Mouse (Mus musculus) heart, adult 18-20 months (tissue): ENCODE measurements around the gene Muc16. TPM values are rescaled to one million over a fixed set of nuclear protein-coding genes. Genes with fewer than 3 reads are reported as not detected.

Experiments used
- DNase-seq, 2 experiments: peaks; one replicate each; pipeline ENCODE4 v3.0.0; 2021 to 2022; ENCODE audit warnings: mixed read lengths in 1 of 2
- long read RNA-seq, 2 experiments: library from polyadenylated mRNA; stranded (forward); transcript quantifications; one replicate each; pipeline ENCODE4 v2.0.0; 2021
- microRNA-seq, 2 experiments: library from miRNA; unstranded; fragments of <30 nt; microRNA quantifications; one replicate each; pipeline ENCODE4 v1.2.0; 2022
- total RNA-seq, 2 experiments: library from RNA; stranded (reverse); gene quantifications; 2 replicates each; pipeline ENCODE4 v1.2.3; 2021

Gene Muc16
- 10 to 100 TPM in 1 of 2 experiments, 1 to 10 TPM in 1; 5.2 to 10.9 TPM for total RNA-seq
- long read RNA-seq, experiment 1, partial matches to known transcripts = 1 of 1 reads
- long read RNA-seq, experiment 1, other reads (novel, unspliced or antisense) = 0 of 1 reads
- long read RNA-seq, experiment 2 = 0 reads

DNA sequence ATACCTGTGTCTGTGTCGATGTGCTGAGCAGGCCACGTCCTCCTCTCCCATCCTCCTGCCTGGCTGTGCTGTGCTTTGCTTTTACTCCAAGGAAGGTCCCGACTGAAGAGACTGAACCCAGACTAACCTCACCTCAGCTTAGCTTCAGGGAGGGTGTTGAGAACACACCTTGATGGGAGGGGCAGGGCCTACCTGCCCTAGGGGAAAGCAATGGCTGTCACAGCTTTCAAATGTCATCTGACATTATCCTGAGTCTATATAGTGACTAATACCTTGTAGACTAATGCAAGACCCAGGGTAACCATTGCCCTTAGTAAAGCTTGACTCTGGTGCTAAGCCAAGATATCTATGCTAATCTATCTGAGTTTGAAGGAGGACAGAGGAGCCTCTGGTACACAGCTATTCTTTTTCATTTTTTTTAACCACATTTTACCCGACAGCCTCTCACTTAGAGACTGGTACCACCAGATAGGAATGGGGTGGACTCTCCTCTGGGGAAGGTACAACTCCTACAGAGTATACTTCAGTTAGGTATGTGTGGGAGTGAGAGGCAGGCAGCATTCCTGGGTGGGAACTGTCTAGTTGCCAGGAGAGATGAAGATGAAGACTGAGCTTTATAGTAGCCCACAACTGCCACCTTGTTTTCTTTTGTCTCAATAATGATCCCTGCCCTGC is at the start of gene Muc16:
Gene Muc16, minus strand, starts transcription at position 51 of the 675 bp plus-strand sequence.
- DNase-seq = peak in 1 of 2 experiments; percentile 2

- no peak for DNase-seq
These were observed 48.4 kb upstream of the Muc16 start for GRCm38 (mm10) chr9:18722712-18723099.

GRCm38 (mm10) chr9:18721931-18722711 is 47.8 kb upstream of the Muc16 start:
- DNase-seq = no peak

DNA sequence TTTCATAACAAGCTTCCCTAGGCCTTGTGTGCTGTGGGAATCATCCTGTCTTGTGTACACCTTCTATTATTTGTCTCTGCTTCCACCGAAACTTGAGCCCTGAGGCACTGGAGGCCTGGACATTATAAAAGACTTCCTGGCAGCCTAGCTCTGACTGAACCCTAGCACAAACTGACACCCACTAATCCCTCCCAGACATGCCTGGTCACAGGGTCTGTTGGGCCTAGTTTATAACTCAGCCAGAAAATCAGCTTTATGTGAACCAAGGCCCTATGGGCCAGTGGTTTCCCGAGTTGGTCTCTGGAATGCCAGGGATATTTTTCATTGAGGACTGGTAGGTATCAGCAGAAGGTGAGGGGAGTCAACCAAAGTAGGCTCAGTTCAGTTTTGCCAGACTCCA is 46.7 kb upstream of the Muc16 start:
- no peak for DNase-seq

GRCm38 (mm10) chr9:18705628-18706027 is 31.3 kb upstream of the Muc16 start:
- DNase-seq = no peak

DNA sequence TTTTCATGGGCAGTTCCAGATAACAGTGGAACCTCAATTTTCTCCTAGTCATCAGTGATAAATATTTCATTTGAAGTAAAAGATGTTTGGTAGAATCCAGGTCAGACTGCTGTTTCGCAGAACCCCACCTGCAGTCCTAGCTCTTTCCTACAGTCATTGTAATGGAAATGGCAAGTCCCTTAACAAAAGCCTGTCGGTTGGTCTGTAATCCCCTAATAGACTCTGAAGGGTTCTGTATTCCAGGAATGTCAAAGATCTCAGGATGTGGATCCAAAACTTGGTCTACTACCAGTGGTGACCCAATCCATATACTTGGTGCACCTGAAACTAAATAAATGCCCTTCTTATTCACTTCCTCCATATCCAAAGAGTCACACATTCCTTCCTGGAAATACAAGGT is 76.0 kb downstream of the Muc16 start:
- DNase-seq = no peak

DNA sequence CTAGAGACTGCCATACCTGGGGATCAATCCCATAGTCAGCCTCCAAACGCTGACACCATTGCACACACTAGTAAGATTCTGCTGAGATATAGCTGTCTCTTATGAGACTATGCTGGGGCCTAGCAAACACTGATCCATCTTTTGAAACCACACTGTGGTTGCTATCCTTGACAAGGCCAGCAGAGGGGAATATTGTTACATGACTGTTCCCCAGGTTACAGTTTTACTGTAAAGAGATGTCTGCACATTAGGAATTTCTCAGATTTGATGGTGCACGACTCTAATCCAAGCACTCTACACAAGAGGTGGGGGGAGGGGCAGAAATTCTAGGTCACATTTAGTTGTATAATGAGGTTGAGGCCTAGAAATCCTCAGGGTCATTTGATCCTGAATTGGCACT is 166.2 kb downstream of the Muc16 start:
- no peak for DNase-seq

- DNase-seq = no peak
These were observed 196.2 kb downstream of the Muc16 start, which contains the start of the genes Zfp558 and Mbd3l1 for GRCm38 (mm10) chr9:18478168-18478567. Gene Zfp558 (minus strand): TSS chr9:18478268. Gene Mbd3l1 (plus strand): TSS chr9:18478359.

GRCm38 (mm10) chr9:18473324-18474128 is 200.8 kb downstream of the Muc16 start:
- DNase-seq = peak; percentile 78 to 82

DNA sequence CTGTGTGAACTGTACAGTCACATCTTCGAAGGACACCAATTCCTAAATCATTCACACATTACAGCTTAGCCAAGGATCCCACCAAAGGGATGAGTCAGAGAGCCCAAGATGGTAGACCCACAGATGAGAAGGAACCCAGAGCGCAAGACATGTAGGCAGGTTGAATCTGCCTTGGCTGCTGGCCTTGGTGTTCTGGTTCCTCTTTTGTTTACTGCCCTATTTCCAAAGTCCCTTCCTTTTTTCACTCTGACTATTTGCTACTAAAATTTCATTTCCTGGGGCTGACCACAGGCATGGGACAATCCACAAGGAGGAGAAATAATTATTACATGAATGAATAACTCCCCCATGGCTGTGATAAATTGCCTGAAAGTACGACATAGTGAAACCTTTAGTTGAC is 206.3 kb downstream of the Muc16 start:
- no peak for DNase-seq

DNA sequence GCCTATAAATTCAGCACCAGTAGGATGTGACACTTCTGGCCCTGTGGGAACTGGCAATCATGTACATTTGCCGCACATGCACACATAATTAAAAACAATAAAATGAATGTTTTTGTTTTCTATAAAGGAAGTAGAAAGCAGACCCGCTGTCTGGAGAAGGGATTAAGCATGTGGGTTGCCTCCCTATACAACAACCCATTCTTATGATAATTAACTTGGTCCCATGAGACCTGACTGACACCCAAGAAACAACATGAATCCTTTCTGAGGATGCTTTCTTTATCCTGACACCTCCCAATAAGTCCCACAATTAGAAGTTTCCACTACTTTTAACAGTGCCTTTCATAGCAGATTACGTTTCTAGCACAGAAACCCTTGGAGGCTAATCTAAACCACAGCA is 207.0 kb downstream of the Muc16 start:
- DNase-seq = no peak

DNA sequence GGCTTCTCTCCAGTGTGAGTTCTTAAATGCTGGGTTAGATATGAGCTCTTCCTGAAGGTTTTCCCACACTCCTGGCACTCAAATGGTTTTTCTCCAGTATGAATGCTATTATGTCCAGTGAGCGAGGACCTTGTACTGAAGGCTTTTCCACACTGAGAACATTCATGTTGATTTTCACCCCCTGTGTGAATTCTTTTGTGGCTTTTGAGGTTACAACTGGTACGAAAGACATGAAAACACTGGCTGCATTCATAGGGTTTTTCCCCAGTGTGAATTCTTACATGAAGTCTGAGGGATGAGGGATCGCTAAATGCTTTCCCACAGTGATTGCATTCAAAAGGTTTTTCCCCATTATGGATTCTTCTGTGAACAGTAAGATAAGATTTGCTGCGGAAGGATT is 217.8 kb downstream of the Muc16 start:
- no peak for DNase-seq

Small RNAs within 50 kb of the gene (microRNA-seq; reads per million reads assigned to microRNA genes)
- 0 reads per million in 2 experiments for gene Gm22854

Other genes with a start within 250 kb of the Muc16 start
- gene Mbd3l2, start 243.9 kb downstream of the Muc16 start, total RNA-seq = not detected
- gene Zfp558, start 196.3 kb downstream of the Muc16 start, total RNA-seq = 1 to 10 TPM; 1.7 to 1.9 TPM
- not detected for gene Mbd3l1, start 196.2 kb downstream of the Muc16 start, total RNA-seq
- not detected for gene Olfr24, start 89.5 kb upstream of the Muc16 start, total RNA-seq
- not detected for gene Olfr828, start 145.0 kb upstream of the Muc16 start, total RNA-seq
- gene Olfr829, start 180.4 kb upstream of the Muc16 start, total RNA-seq = not detected
- gene Olfr830, start 200.2 kb upstream of the Muc16 start, total RNA-seq = not detected